Mouse (Mus musculus) neural tube, embryonic 12.5 days (tissue): ENCODE measurements around the gene Dclk3. TPM values are rescaled to one million over a fixed set of nuclear protein-coding genes. Genes with fewer than 3 reads are reported as not detected.

Experiments
- ATAC-seq: fragments of 200-750 bp; cut with Nextera tagmentation; 2 replicates; pipeline ENCODE4 v1.8.0; 2017; ENCODE audit warnings: low read depth, mild to moderate bottlenecking, moderate TSS enrichment, moderate library complexity; ENCODE audit not compliant: low FRiP score
- H3K27ac ChIP-seq: fragments of 300-500 bp; sonication (generic); 2 replicates; pipeline ENCODE4 v1.5.1; 2016
- H3K27me3 ChIP-seq: fragments of 300-500 bp; sonication (generic); replicated peaks from 2 replicates; pipeline ENCODE4 v1.6.1; 2016; ENCODE audit warnings: mild to moderate bottlenecking
- H3K36me3 ChIP-seq: fragments of 300-500 bp; sonication (generic); 2 replicates; pipeline ENCODE4 v1.6.1; 2016; ENCODE audit warnings: mild to moderate bottlenecking
- H3K4me1 ChIP-seq: fragments of 300-500 bp; sonication (generic); 2 replicates; pipeline ENCODE4 v1.6.1; 2016
- H3K4me2 ChIP-seq: fragments of 300-500 bp; sonication (generic); replicated peaks from 2 replicates; pipeline ENCODE4 v1.6.1; 2016; ENCODE audit warnings: mild to moderate bottlenecking
- H3K4me3 ChIP-seq: fragments of 300-500 bp; sonication (generic); 2 replicates; pipeline ENCODE4 v1.5.1; 2016
- H3K9ac ChIP-seq: fragments of 300-500 bp; sonication (generic); 2 replicates; pipeline ENCODE4 v1.6.1; 2016; ENCODE audit warnings: mild to moderate bottlenecking
- H3K9me3 ChIP-seq: fragments of 300-500 bp; sonication (generic); 2 replicates; pipeline ENCODE4 v1.6.1; 2016; ENCODE audit warnings: mild to moderate bottlenecking
- WGBS: fragments of 180-500 bp; shearing (Covaris S2); methylation state at CpG from one replicate; pipeline ENCODE4 v1.1.7; 2016; 5-methylcytosine and 5-hydroxymethylcytosine counted together
- polyA plus RNA-seq: library from polyadenylated mRNA; unstranded; fragments of >200 nt; fragmentation: Nextera tagmentation; extraction: Ambion mirVana; gene quantifications from 2 replicates; pipeline ENCODE4 v1.2.1, GENCODE M21; 2016

The Dclk3 gene
- polyA plus RNA-seq, 1 experiment from 2014 or later: 7.6 TPM

DNA sequence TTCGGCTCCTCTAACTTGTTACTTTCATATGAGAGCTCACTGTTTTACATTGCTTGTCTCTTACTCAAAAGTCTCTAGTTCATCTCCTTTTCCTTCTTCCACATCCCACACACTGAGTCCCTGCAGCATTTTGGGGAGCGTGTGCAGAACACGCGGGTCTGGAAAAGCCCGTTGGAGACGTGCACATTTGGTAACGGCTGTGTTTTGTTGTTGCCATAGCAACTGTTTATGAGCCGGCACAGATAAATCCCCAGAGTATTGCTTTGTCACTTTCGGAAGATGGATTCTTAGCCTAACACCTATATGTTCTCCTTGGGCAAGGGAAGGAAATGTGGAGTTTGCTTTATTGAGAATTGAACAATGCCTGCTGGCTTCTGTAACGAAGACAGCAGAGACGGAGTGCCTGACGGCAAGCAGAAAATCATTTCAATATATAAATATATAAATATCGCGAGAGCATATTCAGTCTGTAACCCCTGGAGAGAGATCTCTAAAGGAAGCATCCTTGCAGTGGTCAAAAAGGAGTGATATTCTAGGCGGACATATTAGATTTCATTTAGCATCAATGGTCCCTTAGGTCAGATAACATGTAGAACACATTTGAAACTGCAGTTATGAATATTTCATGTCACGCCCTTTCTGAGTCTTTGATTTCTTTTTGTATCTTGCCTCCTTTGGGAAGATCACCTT lies 26.3 kb upstream of the Dclk3 start:
- 58% methylated on average over 16 of the region's 16 CpGs for WGBS
- H3K4me3 ChIP-seq: no peak overlapping the region
- peak overlapping the region; percentile 28 for H3K4me2 ChIP-seq
- H3K9ac ChIP-seq: no peak overlapping the region
- no peaks in the 10 kb centered on the region for H3K27me3 ChIP-seq
- H3K9me3 ChIP-seq: no peaks in the 10 kb centered on the region
- H3K27ac ChIP-seq: no peak overlapping the region
- H3K36me3 ChIP-seq: no peaks in the 10 kb centered on the region
- peaks cover 3% of the 10 kb centered on the region; the same call in 1 of the 2 replicates for H3K4me1 ChIP-seq
- peak; percentile 72 for ATAC-seq

GRCm38 (mm10) chr9:111421862-111422261 lies 17.0 kb upstream of the Dclk3 start:
- no peak overlapping the region for H3K4me3 ChIP-seq

GRCm38 (mm10) chr9:111422567-111422966 lies 16.3 kb upstream of the Dclk3 start:
- no peak overlapping the region for H3K4me2 ChIP-seq
- no peaks in the 10 kb centered on the region for H3K36me3 ChIP-seq
- H3K4me3 ChIP-seq: no peak overlapping the region
- ATAC-seq: no peak
- no peaks in the 10 kb centered on the region for H3K9me3 ChIP-seq
- peaks cover 4% of the 10 kb centered on the region for H3K4me1 ChIP-seq
- H3K9ac ChIP-seq: no peak overlapping the region
- 75% methylated on average over 5 of the region's 5 CpGs for WGBS
- H3K27me3 ChIP-seq: no peaks in the 10 kb centered on the region
- H3K27ac ChIP-seq: no peak overlapping the region

More at GRCm38 (mm10) chr9:111421862-111422261, 17.0 kb upstream of the Dclk3 start:
- Histone ChIP-seq H3K27ac (no peak overlapping the region), H3K27me3 (no peaks in the 10 kb centered on the region), H3K9me3 (no peaks in the 10 kb centered on the region), H3K9ac (no peak overlapping the region), H3K36me3 (no peaks in the 10 kb centered on the region), H3K4me2 (no peak overlapping the region), H3K4me1 (peaks cover 4% of the 10 kb centered on the region)
- 83% methylated on average over 2 of the region's 2 CpGs for WGBS
- no peak for ATAC-seq

DNA sequence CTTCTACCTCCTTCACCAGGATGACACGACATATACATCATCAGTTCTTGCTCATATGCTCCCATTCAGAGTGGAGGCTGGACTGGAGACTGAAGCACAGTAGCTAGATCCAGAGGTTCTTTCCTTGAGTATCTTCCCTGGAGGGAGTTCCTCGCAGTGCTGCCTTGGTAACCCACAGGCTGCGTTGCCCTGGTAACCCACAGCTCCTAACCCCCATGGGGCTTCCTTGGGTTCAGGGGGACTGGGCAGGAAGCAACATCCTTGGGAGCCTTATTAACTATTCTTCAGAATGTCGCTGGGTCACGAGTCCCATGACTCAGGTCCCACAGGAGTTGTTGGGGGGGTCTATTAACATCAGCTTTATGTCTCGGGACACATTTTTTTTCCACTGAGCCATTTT lies 13.8 kb upstream of the Dclk3 start:
- Histone ChIP-seq H3K4me1 (peaks cover 4% of the 10 kb centered on the region), H3K4me3 (no peak overlapping the region), H3K27ac (no peak overlapping the region), H3K27me3 (no peaks in the 10 kb centered on the region), H3K9me3 (no peaks in the 10 kb centered on the region), H3K4me2 (no peak overlapping the region), H3K36me3 (no peaks in the 10 kb centered on the region), H3K9ac (no peak overlapping the region)
- WGBS: 54% methylated on average over 6 of the region's 6 CpGs
- 0 out of 2 replicates have a peak, but pooled peaks have one; percentile 41 for ATAC-seq

DNA sequence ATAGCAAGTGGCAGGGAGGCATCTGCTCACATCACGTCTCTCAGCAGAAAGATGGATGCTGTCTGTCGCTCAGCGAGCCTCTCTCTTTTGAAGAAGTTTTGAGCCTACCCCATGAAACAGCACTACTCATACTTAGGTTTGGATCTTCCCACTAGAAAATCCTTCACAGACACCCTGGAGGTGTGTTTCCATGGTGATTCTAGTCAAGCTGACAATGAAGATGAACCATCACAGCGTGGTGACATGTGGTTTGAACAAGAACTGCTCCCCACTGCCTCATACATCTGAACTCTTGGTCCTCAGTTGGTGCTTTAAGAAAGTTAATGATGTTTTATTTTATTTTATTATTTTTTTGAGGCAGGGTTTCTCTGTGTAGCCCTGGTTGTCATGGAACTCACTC lies 12.9 kb upstream of the Dclk3 start:
- no peaks in the 10 kb centered on the region for H3K36me3 ChIP-seq
- no peak overlapping the region for H3K4me3 ChIP-seq
- no peak overlapping the region for H3K27ac ChIP-seq
- H3K9me3 ChIP-seq: no peaks in the 10 kb centered on the region
- H3K27me3 ChIP-seq: no peaks in the 10 kb centered on the region
- no peak for ATAC-seq
- 72% methylated on average over 4 of the region's 4 CpGs for WGBS
- peaks cover 4% of the 10 kb centered on the region for H3K4me1 ChIP-seq
- no peak overlapping the region for H3K9ac ChIP-seq
- no peak overlapping the region for H3K4me2 ChIP-seq

GRCm38 (mm10) chr9:111427891-111428555 lies 10.9 kb upstream of the Dclk3 start:
- Histone ChIP-seq H3K4me1 (peaks cover 4% of the 10 kb centered on the region), H3K27ac (no peak overlapping the region), H3K27me3 (no peaks in the 10 kb centered on the region), H3K9ac (no peak overlapping the region), H3K4me3 (no peak overlapping the region), H3K4me2 (no peak overlapping the region), H3K36me3 (no peaks in the 10 kb centered on the region), H3K9me3 (no peaks in the 10 kb centered on the region)
- no peak for ATAC-seq
- 88% methylated on average over 9 of the region's 9 CpGs for WGBS

DNA sequence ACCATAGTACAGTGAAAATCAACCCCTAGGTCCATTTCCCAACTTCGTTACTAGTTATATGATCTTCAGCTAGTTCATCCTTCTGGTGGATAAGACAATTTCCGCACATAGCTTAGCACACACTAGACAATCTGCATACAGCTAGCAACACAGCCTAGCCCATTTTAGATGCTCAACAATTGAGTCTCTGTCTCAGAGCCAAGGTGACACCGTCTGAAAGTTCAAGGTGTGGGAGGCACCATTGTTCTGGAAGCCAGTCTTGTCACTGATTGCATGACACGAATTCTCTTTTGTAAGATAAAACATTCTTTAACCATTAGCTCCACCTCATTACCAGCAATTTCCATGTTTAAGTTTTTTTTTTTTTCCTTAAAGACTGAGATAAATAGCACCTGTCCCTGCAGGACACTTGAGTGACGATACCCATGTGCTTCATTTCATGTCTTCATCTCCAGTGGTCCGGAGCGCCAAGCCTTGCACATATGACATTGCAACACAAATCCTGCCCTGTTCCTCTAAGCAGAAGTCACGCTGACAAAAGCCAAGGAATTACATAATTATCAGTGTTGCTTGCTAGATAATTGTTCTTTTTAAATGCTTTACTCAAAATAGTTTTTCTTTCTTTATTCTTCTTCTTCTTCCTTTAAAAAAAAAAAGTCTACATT lies 10.1 kb upstream of the Dclk3 start:
- Histone ChIP-seq H3K4me2 (no peak overlapping the region), H3K27ac (no peak overlapping the region), H3K4me3 (no peak overlapping the region), H3K4me1 (peaks cover 4% of the 10 kb centered on the region), H3K9ac (no peak overlapping the region), H3K36me3 (no peaks in the 10 kb centered on the region), H3K9me3 (no peaks in the 10 kb centered on the region), H3K27me3 (no peaks in the 10 kb centered on the region)
- 79% methylated on average over 8 of the region's 8 CpGs for WGBS
- ATAC-seq: no peak

DNA sequence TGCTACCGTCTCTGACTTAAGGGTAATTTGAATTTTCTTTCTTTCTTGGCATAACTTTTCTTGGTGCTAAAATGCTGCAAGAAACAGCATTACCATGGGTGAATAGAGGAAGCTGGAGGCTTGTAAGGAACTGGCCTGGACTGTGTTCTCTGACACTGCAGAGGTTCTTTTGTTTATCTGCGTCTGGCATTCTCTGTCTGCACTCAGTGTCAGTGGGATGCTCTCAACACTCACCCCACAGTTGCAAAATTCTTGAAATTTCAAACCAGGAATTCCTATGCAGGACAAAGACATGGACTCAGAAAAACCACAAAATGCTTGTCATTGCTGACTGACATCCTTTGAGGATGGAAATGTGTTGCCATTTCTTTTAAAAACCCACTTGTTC lies 9.5 kb upstream of the Dclk3 start:
- no peak overlapping the region for H3K4me2 ChIP-seq
- no peaks in the 10 kb centered on the region for H3K27me3 ChIP-seq
- ATAC-seq: no peak
- H3K27ac ChIP-seq: no peak overlapping the region
- 63% methylated on average over 2 of the region's 2 CpGs for WGBS
- H3K36me3 ChIP-seq: no peaks in the 10 kb centered on the region
- no peaks in the 10 kb centered on the region for H3K9me3 ChIP-seq
- H3K4me1 ChIP-seq: peaks cover 4% of the 10 kb centered on the region
- H3K9ac ChIP-seq: no peak overlapping the region
- no peak overlapping the region for H3K4me3 ChIP-seq

GRCm38 (mm10) chr9:111435429-111435828 lies 3.5 kb upstream of the Dclk3 start:
- Histone ChIP-seq H3K4me3 (no peak overlapping the region), H3K4me2 (no peak overlapping the region), H3K9ac (no peak overlapping the region), H3K9me3 (no peaks in the 10 kb centered on the region), H3K27me3 (peaks cover 22% of the 10 kb centered on the region), H3K27ac (no peak overlapping the region), H3K36me3 (no peaks in the 10 kb centered on the region), H3K4me1 (peaks cover 7% of the 10 kb centered on the region; the same call in 1 of the 2 replicates)
- ATAC-seq: no peak
- WGBS: 76% methylated on average over 2 of the region's 2 CpGs

GRCm38 (mm10) chr9:111439836-111440201 lies 938 bp downstream of the Dclk3 start:
- 47% methylated on average over 8 of the region's 8 CpGs for WGBS
- no peak for ATAC-seq
- H3K9ac ChIP-seq: no peak overlapping the region

DNA sequence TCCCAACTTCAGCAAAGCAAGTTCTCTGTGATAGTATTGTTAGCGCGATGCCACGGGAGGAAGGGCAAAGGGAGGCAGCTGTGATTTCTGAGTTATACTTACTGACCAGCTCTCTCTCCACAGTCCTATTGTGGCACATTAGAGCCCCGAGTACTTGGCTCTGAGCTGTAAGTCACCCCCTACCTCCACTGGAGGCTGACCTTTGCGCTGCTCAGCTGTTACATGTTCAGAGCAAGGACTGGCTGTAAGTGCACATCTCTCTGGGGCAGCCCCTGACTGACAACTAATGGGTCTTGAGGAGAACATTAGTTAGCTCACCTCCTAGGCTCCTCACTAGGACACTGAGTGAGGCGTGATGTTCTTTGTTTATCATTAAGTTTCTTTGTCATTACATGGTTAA lies 1.6 kb downstream of the Dclk3 start:
- H3K4me3 ChIP-seq: no peak overlapping the region
- WGBS: 81% methylated on average over 6 of the region's 6 CpGs

More at GRCm38 (mm10) chr9:111439836-111440201, 938 bp downstream of the Dclk3 start:
- no peaks in the 10 kb centered on the region for H3K9me3 ChIP-seq
- peaks cover 7% of the 10 kb centered on the region; the same call in 1 of the 2 replicates for H3K4me1 ChIP-seq
- H3K4me2 ChIP-seq: peak overlapping the region; percentile 82
- no peaks in the 10 kb centered on the region for H3K36me3 ChIP-seq
- no peak overlapping the region for H3K4me3 ChIP-seq
- no peak overlapping the region for H3K27ac ChIP-seq
- peaks cover 22% of the 10 kb centered on the region for H3K27me3 ChIP-seq

DNA sequence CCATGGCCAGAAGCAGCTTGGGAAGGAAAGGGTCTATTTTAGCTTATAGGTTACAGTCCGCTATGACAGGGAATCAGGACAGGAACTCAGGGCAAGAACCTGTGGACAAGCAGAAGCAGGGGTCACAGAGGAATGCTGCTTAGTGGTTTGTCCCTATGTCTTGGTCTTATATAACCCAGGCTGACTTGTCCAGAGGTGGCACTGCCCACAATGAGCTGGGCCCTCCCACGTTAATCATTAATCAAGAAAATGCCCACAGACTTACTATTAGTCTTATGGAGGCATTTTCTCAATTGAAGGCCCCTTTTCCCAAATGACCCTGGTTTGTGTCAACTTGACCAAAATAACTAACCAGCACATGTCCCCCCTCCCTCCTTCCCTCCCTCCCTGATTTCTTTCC lies 2.3 kb downstream of the Dclk3 start:
- no peaks in the 10 kb centered on the region for H3K36me3 ChIP-seq
- H3K4me1 ChIP-seq: peaks cover 7% of the 10 kb centered on the region; the same call in 1 of the 2 replicates
- no peak for ATAC-seq
- WGBS: 83% methylated on average over 2 of the region's 2 CpGs
- peaks cover 22% of the 10 kb centered on the region for H3K27me3 ChIP-seq
- no peak overlapping the region for H3K9ac ChIP-seq
- H3K4me2 ChIP-seq: no peak overlapping the region
- H3K4me3 ChIP-seq: no peak overlapping the region
- no peak overlapping the region for H3K27ac ChIP-seq
- no peaks in the 10 kb centered on the region for H3K9me3 ChIP-seq

More for the DNA sequence above, 1.6 kb downstream of the Dclk3 start:
- Histone ChIP-seq H3K4me2 (peak overlapping the region; percentile 82; the same call in 1 of the 2 replicates), H3K27ac (no peak overlapping the region), H3K27me3 (peaks cover 22% of the 10 kb centered on the region), H3K9ac (no peak overlapping the region), H3K9me3 (no peaks in the 10 kb centered on the region), H3K4me1 (peaks cover 7% of the 10 kb centered on the region; the same call in 1 of the 2 replicates), H3K36me3 (no peaks in the 10 kb centered on the region)
- ATAC-seq: no peak
